Comparison of ENCODE assay signal across 25 mouse cellular contexts in genomic region chr12:12800120-12800519, GRCm38 (mm10).
DNase-seq lines count a peak whose midpoint lies in the region; ATAC-seq and TF ChIP-seq lines count a peak whose summit lies in the region.
"Had no signal": no experiment of that assay in that cellular context is flagged by ENCODE, and none has a peak within 500 bp of the region (broad histone marks: within the 10 kb centered on the region; RNA-seq: fewer than 3 reads in every experiment).

No protein-coding gene starts in this region.

- no peak overlapping the region for H3K4me2 ChIP-seq in hindbrain, embryonic 12.5 days (replicated peaks)
- H3K4me2 ChIP-seq in midbrain, postnatal 0 days (ENCODE audit: low read depth, low read length, poor library complexity, severe bottlenecking): no peak overlapping the region
- H3K4me2 ChIP-seq: embryonic facial prominence, embryonic 13.5 days; forebrain, embryonic 12.5 days; forebrain, embryonic 15.5 days; heart, embryonic 11.5 days; hindbrain, embryonic 14.5 days had no signal

- ATAC-seq in hindbrain, embryonic 12.5 days (ENCODE audit: low FRiP score): no peak
- ATAC-seq in midbrain, postnatal 0 days (ENCODE audit: low FRiP score): no peak
- ATAC-seq: activated CD4-positive, CD25-positive, alpha-beta regulatory T cell, adult 4 months; forebrain, embryonic 15.5 days had no signal

- WGBS in hindbrain, embryonic 10.5 days: 90% methylated on average over 6 of the region's 6 CpGs
- WGBS in hindbrain, embryonic 12.5 days: 93% methylated on average over 6 of the region's 6 CpGs
- WGBS in midbrain, embryonic 10.5 days: 94% methylated on average over 6 of the region's 6 CpGs
- WGBS in midbrain, postnatal 0 days: 96% methylated on average over 6 of the region's 6 CpGs
- WGBS in small intestine, adult 2 months: 32% methylated on average over 6 of the region's 6 CpGs

- TF ChIP-seq CTCF in midbrain, postnatal 0 days (IDR thresholded peaks at IDR 0.05): no peak
- TF ChIP-seq CTCF in small intestine, adult 2 months (IDR thresholded peaks at IDR 0.05; ENCODE audit: extremely low read depth, insufficient read length, insufficient replicate concordance, low read depth, low read length): no peak

- peak overlapping the region; percentile 67; the same call in 1 of the 2 replicates for H3K27ac ChIP-seq in hindbrain, embryonic 10.5 days
- H3K27ac ChIP-seq in hindbrain, embryonic 12.5 days: no peak overlapping the region
- H3K27ac ChIP-seq in midbrain, embryonic 10.5 days (replicated peaks): peak overlapping the region; percentile 29; the same call in 1 of the 2 replicates
- no peak overlapping the region for H3K27ac ChIP-seq in midbrain, postnatal 0 days (ENCODE audit: low read depth, low read length)
- peak overlapping the region; percentile 60 for H3K27ac ChIP-seq in small intestine, adult 2 months (ENCODE audit: insufficient read depth, low read depth, low read length)
- H3K27ac ChIP-seq: embryonic facial prominence, embryonic 13.5 days; forebrain, embryonic 12.5 days; forebrain, embryonic 15.5 days; hindbrain, embryonic 14.5 days had no signal

- peaks cover 48% of the 10 kb centered on the region for H3K4me1 ChIP-seq in hindbrain, embryonic 10.5 days (replicated peaks)
- H3K4me1 ChIP-seq in hindbrain, embryonic 12.5 days: peaks cover 24% of the 10 kb centered on the region
- peaks cover 51% of the 10 kb centered on the region for H3K4me1 ChIP-seq in midbrain, embryonic 10.5 days
- no peaks in the 10 kb centered on the region for H3K4me1 ChIP-seq in midbrain, postnatal 0 days (ENCODE audit: insufficient read depth, low read length)
- peaks cover 4% of the 10 kb centered on the region; the same call in 1 of the 2 replicates for H3K4me1 ChIP-seq in small intestine, adult 2 months (ENCODE audit: control insufficient read depth, insufficient read depth, insufficient read length, low read length)

- no peak overlapping the region for H3K4me3 ChIP-seq in hindbrain, embryonic 10.5 days
- H3K4me3 ChIP-seq in hindbrain, embryonic 12.5 days: no peak overlapping the region
- no peak overlapping the region for H3K4me3 ChIP-seq in midbrain, embryonic 10.5 days
- H3K4me3 ChIP-seq in midbrain, postnatal 0 days (ENCODE audit: low read depth, low read length): no peak overlapping the region
- no peak overlapping the region for H3K4me3 ChIP-seq in small intestine, adult 2 months (ENCODE audit: low read depth, low read length)
- H3K4me3 ChIP-seq: embryonic facial prominence, embryonic 10.5 days; embryonic facial prominence, embryonic 13.5 days; erythroblast, embryonic 14.5 days; forebrain, embryonic 12.5 days; forebrain, embryonic 15.5 days had no signal

- no peak overlapping the region for H3K9ac ChIP-seq in hindbrain, embryonic 12.5 days
- no peak overlapping the region for H3K9ac ChIP-seq in midbrain, postnatal 0 days (replicated peaks; ENCODE audit: low read length, poor library complexity, severe bottlenecking)
- H3K9ac ChIP-seq: embryonic facial prominence, embryonic 13.5 days; forebrain, embryonic 12.5 days; forebrain, embryonic 15.5 days; hindbrain, embryonic 14.5 days had no signal

- peaks cover 31% of the 10 kb centered on the region for H3K27me3 ChIP-seq in hindbrain, embryonic 10.5 days (ENCODE audit: insufficient read depth, poor library complexity, severe bottlenecking)
- no peaks in the 10 kb centered on the region for H3K27me3 ChIP-seq in hindbrain, embryonic 12.5 days
- H3K27me3 ChIP-seq in midbrain, embryonic 10.5 days (ENCODE audit: low read depth, poor library complexity, severe bottlenecking): peaks cover 55% of the 10 kb centered on the region
- no peaks in the 10 kb centered on the region for H3K27me3 ChIP-seq in midbrain, postnatal 0 days (ENCODE audit: insufficient read depth, low read length)
- no peaks in the 10 kb centered on the region for H3K27me3 ChIP-seq in small intestine, adult 2 months (ENCODE audit: control insufficient read depth, insufficient read depth, low read length)
- H3K27me3 ChIP-seq: embryonic facial prominence, embryonic 13.5 days; forebrain, embryonic 12.5 days; forebrain, embryonic 15.5 days had no signal

- no peak for DNase-seq in hindbrain, embryonic 10.5 days (ENCODE audit: low spot score)
- no peak for DNase-seq in midbrain, embryonic 10.5 days (ENCODE audit: low spot score)
- no peak for DNase-seq in midbrain, postnatal 0 days (ENCODE audit: low spot score)
- no peak for DNase-seq in thymus, postnatal 25 days
- DNase-seq in thymus, postnatal 0 days (ENCODE audit: low spot score): no peak
- DNase-seq: adrenal gland, adult 8-10 months; adrenal gland, postnatal 25 days; cerebellum, adult 11-12 months; cerebellum, adult 8-10 months; cerebellum, postnatal 10 days; cerebellum, postnatal 36 days; embryo, embryonic 11 days; gastrocnemius, postnatal 10 days; gastrocnemius, postnatal 36 days; heart, adult 11 months had no signal

- no peak for TF ChIP-seq POLR2A in small intestine, adult 2 months (IDR thresholded peaks at IDR 0.05; ENCODE audit: low read depth, low read length)

- H3K36me3 ChIP-seq in hindbrain, embryonic 10.5 days: no peaks in the 10 kb centered on the region
- H3K36me3 ChIP-seq in hindbrain, embryonic 12.5 days: no peaks in the 10 kb centered on the region
- H3K36me3 ChIP-seq in midbrain, embryonic 10.5 days: no peaks in the 10 kb centered on the region
- no peaks in the 10 kb centered on the region for H3K36me3 ChIP-seq in midbrain, postnatal 0 days (ENCODE audit: insufficient read depth, low read length)
- no peaks in the 10 kb centered on the region for H3K36me3 ChIP-seq in small intestine, adult 2 months (ENCODE audit: control insufficient read depth, insufficient read depth, low read length)
- H3K36me3 ChIP-seq: embryonic facial prominence, embryonic 10.5 days; embryonic facial prominence, embryonic 13.5 days; forebrain, embryonic 12.5 days; forebrain, embryonic 15.5 days had no signal

- no peaks in the 10 kb centered on the region for H3K9me3 ChIP-seq in hindbrain, embryonic 10.5 days
- H3K9me3 ChIP-seq in hindbrain, embryonic 12.5 days (replicated peaks): no peaks in the 10 kb centered on the region
- H3K9me3 ChIP-seq in midbrain, embryonic 10.5 days (replicated peaks): peaks cover 5% of the 10 kb centered on the region; the same call in 1 of the 2 replicates
- H3K9me3 ChIP-seq in midbrain, postnatal 0 days (ENCODE audit: low read length): no peaks in the 10 kb centered on the region
- H3K9me3 ChIP-seq: embryonic facial prominence, embryonic 10.5 days; embryonic facial prominence, embryonic 13.5 days; forebrain, embryonic 12.5 days; forebrain, embryonic 15.5 days had no signal

Comparison
In these comparisons a context has a peak if more than half of its experiments do, and no peak if none do; other contexts are left out.
1. H3K27ac ChIP-seq: peak in hindbrain, embryonic 10.5 days (single experiment), midbrain, embryonic 10.5 days (single experiment) and small intestine, adult 2 months (single experiment); none in hindbrain, embryonic 12.5 days (single experiment) and midbrain, postnatal 0 days (single experiment).